Mouse (Mus musculus) myocyte (in vitro differentiated cells): ENCODE data around the gene Tpm3.

Experiments used
- E2F4 ChIP-seq: IDR thresholded peaks from one replicate; pipeline ENCODE4 v1.6.1; 2011; ENCODE audit warnings: mild to moderate bottlenecking, control low read depth, moderate library complexity; ENCODE audit not compliant: insufficient read depth
- MAX ChIP-seq: IDR thresholded peaks from one replicate; pipeline ENCODE4 v1.6.1; 2011; ENCODE audit warnings: low read depth, mild to moderate bottlenecking, control low read depth
- MYOG ChIP-seq, 3 experiments: IDR thresholded peaks; one replicate each; pipeline ENCODE4 v1.6.1; 2011; ENCODE audit warnings: control low read depth in 2 of 3, low read depth in 2 of 3, mild to moderate bottlenecking in 2 of 3; ENCODE audit not compliant: insufficient read length in 2 of 3, control insufficient read depth in 1 of 3, insufficient read depth in 1 of 3
- POLR2A ChIP-seq: IDR thresholded peaks from one replicate; pipeline ENCODE4 v1.6.1; 2011; ENCODE audit warnings: low read depth, mild to moderate bottlenecking, control low read depth, moderate library complexity; ENCODE audit not compliant: insufficient read length
- POLR2AphosphoS2 ChIP-seq: IDR thresholded peaks from one replicate; pipeline ENCODE4 v1.6.1; 2011; ENCODE audit warnings: low read depth, control low read depth; ENCODE audit not compliant: insufficient read length
- SRF ChIP-seq: IDR thresholded peaks from one replicate; pipeline ENCODE4 v1.6.1; 2011; ENCODE audit warnings: low read depth; ENCODE audit not compliant: control insufficient read depth, insufficient read length
- TCF12 ChIP-seq: IDR thresholded peaks from one replicate; pipeline ENCODE4 v1.6.1; 2011; ENCODE audit warnings: mild to moderate bottlenecking, control low read depth; ENCODE audit not compliant: poor library complexity, insufficient read depth, severe bottlenecking
- TCF3 ChIP-seq: IDR thresholded peaks from one replicate; pipeline ENCODE4 v1.6.1; 2011; ENCODE audit warnings: low read depth, control low read depth; ENCODE audit not compliant: insufficient read length
- USF1 ChIP-seq: IDR thresholded peaks from one replicate; pipeline ENCODE4 v1.6.1; 2011; ENCODE audit warnings: low read depth, mild to moderate bottlenecking, control low read depth, moderate library complexity

- TF ChIP-seq E2F4 (no peak), SRF (no peak), USF1 (no peak), POLR2A (no peak), MAX (no peak), TCF12 (no peak), POLR2AphosphoS2 (no peak), MYOG (IDR thresholded peaks at IDR 0.05; ENCODE audit: control insufficient read depth in 1 of 3, insufficient read depth in 1 of 3, insufficient read length in 2 of 3, low read depth in 2 of 3) (no peak), TCF3 (no peak)
These were observed 10.9 kb upstream of the Tpm3 start for GRCm38 (mm10) chr3:90061549-90061948.
